Mouse (Mus musculus): ENCODE results near the gene Esp3. TPM values are rescaled to one million over a fixed set of nuclear protein-coding genes. Genes with fewer than 3 reads are reported as not detected.
"Not testable (repeated sequence)": the region's sequence is repeated elsewhere in the genome, so short reads cannot be mapped to it uniquely, and the experiment has no call there.

Esp3 gene
- total RNA-seq (2021) = not detected
- long read RNA-seq, experiment 1 = 0 reads
- long read RNA-seq, experiment 2 = 0 reads

DNA sequence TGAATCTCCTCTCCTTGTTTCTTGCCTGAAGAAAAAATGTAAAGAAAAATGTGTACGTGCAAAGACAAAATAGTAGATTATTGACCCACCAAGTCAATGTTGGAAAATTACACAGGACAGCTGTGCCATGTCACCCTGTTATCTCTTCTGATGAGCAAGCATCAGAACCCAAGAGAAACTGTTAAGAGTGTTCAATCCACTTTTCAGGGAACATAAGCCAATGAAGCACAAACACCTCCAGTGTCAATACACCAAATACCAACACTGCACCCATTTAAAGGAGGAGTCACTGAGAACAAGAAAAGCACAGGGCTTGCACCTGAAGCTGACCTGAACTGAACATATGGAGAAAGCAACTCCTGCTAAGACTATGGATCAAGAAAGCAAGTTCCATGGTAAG, at the start of gene Esp3:
Gene Esp3 (plus strand): TSS at position 301 of the 400 bp plus-strand sequence.
- DNase-seq (ENCODE audit: low spot score in 2 of 2) = not testable (repeated sequence)

DNA sequence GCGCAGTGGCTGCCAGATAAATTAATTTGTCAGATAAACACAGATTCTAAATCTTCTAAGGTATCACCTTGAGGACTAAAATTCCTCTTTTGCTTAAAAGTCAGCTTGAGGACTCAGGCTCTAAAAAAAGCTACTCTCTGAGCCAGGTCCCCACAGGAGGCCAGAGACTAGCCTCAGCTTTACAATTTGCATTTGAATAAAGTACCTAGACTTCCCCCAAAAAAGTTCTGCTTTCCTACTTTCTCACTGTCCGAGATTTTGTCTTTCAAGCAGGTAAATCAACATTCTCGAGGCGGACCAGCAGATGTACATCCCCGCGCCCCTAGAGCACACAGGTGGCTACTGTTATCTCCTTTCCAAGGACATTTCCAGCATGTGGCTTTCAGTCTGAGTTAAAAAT, 48.0 kb upstream of the Esp3 start:
- not testable (repeated sequence) for DNase-seq (ENCODE audit: low spot score in 2 of 2)

DNA sequence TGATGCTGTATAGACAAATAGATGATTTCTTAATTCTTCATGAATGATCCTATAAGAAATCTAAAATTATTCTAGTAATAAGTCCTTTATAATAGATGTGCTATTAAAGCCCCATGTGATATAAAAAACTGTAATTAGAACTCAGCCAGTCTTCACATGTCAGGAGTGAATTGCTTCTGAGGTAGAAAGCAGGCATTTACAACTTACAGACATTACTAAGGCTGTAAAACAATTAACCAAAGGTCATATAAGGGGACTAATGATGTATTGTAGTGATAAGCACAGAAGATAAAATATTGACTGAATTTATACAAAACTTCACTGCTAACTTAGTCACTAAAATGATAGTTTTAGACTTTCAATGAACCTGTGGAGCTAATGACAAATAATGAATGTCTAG, 40.6 kb upstream of the Esp3 start:
- no peak for DNase-seq (ENCODE audit: low spot score in 2 of 2)

DNA sequence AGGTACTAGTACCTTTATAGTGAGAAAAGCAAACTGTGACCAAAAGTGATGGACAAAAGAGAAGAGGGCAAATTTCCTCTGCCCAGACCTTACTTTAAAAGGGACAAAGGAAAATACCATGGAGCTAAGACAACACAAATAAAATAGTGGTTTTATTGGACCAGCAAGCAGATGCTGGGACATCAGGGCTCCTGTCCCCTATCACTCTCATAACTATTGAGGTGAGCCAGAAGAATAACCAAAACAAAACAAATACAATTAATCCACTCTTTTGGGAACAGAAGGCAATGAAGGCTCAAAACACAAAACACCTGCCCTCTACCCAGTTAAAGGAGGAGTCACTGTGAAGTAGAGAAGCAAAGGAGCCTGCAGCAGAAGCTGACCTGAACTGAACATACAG, 33.6 kb upstream of the Esp3 start, which contains the start of gene Esp4:
Gene Esp4 (plus strand): TSS at position 301 of the 400 bp plus-strand sequence.
- DNase-seq (ENCODE audit: low spot score in 2 of 2) = no peak

- DNase-seq (ENCODE audit: low spot score in 2 of 2) = not testable (repeated sequence)
Measured at GRCm38 (mm10) chr17:40662118-40662679, 30.3 kb downstream of the Esp3 start.

DNA sequence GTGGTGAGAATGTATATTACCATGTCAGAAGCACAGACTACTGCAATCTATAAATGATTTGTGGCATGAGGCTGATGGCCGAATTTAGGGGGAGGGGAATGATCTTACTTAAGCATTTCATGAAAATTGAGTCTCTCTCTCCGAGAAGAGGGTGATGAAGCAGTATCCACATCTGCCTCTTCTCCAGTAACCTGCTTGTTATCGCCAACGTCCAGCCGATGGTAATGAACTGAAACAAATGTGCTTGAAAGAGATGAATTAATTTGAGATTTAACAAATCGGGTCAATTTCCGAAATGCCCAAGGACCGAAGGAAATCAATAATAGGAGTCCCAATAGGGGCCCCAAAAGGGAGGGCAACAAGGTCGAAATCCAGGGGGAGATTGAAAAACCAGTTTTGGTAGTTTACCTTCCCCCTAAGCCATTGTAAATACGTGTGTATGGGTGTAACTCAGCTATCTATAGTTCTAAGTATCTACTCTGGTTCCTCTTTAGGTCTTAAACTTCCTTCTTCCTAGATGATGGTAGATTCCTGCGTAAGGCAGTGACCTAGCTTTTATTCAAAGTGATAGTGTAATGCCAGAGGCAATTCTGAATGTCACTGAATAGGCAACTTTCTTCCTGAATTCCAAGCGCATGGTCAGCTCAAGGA, 31.4 kb downstream of the Esp3 start:
- DNase-seq (ENCODE audit: low spot score in 2 of 2) = not testable (repeated sequence)

Other genes starting within 250 kb of the Esp3 start
- not detected for gene Esp8, start 112.1 kb upstream of the Esp3 start, total RNA-seq (2021)
- not detected for gene Esp6, start 70.6 kb upstream of the Esp3 start, total RNA-seq (2021)
- gene Esp4, start 33.5 kb upstream of the Esp3 start, total RNA-seq (2021) = not detected
- gene Esp1, start 95.0 kb downstream of the Esp3 start, total RNA-seq (2021) = not detected
- not detected for gene Crisp2, start 174.9 kb downstream of the Esp3 start, total RNA-seq (2021)
- not detected for gene Rhag, start 179.1 kb downstream of the Esp3 start, total RNA-seq (2021)
- 1 to 10 TPM in 1 of 2 experiments, under 1 TPM in 1; 0.90 to 1.2 TPM for gene 9130008F23Rik, start 248.5 kb downstream of the Esp3 start, total RNA-seq (2021)

Measured in adrenal gland, adult 18-20 months (tissue).